Mouse (Mus musculus): Measurements from ENCODE around the gene Nkd2. TPM values are rescaled to one million over a fixed set of nuclear protein-coding genes. Genes with fewer than 3 reads are reported as not detected.

Gene Nkd2
- total RNA-seq, 2 experiments from 2014 or later: 6.7 to 8.6 TPM

DNA sequence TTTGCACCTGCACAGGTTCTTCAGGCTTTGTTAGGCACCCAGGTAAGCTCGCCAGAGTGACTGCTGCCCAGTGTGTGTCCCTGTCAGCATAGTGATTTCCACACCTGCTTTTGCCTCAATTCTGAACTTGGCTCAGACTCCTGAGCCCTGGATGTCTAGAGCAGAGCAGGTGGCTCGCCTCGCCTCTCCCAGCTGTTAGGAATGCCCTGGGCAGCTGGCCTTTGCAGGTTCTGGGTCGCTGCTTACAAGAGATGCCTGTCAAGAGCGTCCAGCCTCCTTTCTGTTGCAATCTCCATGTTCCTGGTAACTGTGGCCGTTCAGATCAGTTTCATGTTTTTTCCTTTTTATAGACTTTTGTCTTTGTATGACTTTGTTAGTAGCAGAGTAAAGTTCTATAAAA is 31.1 kb downstream of the Nkd2 start:
- no peak for DNase-seq

DNA sequence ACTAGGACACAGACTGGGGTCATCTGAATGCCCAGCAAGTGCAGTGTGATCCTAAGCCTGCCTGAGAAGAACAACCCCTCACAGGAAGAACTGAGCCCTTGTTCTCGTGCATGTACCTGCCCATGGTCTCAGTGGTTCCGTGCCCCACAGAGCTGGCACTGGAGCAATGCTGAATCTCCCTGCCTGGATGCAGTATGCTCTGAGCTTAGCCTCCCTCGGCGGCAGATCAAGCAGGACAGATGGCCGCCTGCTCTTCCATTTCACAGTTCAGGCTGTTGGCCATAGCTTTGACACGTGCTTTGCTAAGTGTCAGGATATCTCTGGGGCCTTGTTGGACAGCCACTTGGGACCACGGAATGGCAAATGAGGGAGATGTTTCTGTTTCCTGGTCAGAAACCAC is 33.2 kb downstream of the Nkd2 start:
- DNase-seq: no peak

DNA sequence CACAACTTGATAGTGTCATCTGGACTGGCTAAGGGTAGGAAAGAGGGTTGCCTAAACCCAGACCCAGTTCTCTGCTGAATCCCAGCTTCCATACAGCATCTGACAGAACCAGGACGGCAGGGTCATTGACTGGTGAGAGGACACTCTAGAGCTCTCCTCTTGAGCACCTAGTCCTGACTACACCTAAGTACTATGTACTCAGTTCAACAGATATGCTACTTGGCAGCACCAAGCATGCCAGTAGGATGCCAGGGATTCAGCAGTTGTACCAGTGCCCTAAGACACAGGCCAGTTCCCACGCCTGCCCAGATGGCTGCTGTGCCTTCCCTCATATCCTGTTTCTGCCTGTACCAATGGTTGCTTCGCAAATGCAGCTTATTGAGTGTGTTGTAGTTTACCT is 34.5 kb downstream of the Nkd2 start:
- DNase-seq: no peak

- no peak for DNase-seq
These were observed 42.5 kb downstream of the Nkd2 start for GRCm38 (mm10) chr13:73804914-73805313.

DNA sequence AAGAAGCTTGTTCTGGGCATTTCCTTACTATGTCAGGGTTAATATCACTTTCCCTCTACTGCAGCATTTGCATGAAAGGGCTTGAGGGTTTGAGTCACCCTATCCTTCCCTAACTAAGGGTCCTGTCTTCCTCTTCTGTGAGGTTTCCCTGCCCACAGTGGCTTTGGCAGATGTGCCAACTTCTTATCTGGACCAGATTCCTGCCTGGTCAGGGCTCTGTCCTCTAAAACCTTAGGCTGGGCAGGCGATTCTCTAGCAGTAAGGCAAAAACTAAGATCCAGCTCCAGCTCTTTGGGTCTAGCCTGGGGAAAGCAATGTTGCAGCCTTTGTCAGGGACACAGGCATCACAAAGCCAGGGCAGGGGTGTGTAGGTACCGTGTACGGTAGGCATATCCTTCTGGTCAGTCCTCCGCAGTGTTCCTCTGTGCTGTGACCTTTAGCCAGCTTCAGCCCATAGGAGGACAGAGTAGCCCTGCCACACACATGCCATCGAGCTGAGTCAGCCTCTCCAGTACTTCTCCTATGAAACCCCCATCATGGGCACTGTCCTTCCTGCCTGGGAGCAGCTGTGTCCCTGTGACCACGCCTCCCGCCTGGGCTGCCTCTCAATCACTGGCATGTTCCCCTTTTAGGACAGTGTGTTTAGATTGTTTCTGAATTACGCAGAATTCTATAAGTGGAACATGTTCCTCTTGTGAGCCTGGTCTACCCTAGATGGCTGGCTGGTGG is 43.8 kb downstream of the Nkd2 start:
- DNase-seq: peak in 1 of 2 experiments; percentile 22

DNA sequence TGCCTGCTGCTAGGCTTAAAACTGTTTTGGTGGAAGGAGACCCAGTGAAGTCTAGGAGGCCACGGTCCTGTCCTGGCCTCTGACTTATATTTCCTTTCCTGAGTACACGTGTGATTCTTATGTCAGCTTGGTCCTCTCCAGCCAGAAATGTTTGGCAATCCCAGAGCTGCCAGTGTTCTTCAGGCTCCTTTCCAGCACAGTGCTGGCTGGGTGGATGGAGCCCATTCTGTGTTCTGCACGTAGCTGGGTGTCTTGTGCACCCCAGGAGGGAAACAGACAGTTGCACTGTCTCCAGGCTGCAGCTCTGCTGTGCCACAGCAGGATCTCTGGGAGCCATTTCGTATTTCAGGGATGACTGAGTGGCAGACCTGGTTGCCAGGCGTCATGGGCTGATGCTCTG is 48.3 kb downstream of the Nkd2 start:
- no peak for DNase-seq

- no peak for DNase-seq
These were observed 54.3 kb downstream of the Nkd2 start for GRCm38 (mm10) chr13:73793171-73793570.

GRCm38 (mm10) chr13:73792176-73792575 is 55.3 kb downstream of the Nkd2 start:
- DNase-seq: no peak

DNA sequence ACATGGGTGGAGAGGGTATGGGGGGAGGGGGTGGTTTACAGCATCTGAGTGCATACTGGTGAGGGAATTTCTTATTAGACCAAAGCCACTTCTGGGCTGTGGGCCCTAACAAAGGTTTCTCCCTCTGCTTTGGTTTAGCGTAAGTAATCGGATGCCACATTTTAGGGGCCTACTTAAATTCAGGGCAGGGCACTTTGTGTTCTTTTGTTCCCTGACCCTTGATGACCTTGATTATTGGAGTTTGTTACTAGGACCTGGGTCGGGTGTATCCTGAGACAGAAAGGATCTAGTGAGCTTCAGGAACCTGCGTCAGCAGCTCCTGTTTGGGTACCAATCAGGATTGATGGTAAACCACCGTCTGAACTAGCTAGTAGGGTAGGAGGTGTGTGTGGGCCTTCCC is 64.9 kb downstream of the Nkd2 start:
- no peak for DNase-seq

- no peak for DNase-seq
These were observed 69.9 kb downstream of the Nkd2 start for GRCm38 (mm10) chr13:73777578-73777977.

GRCm38 (mm10) chr13:73775786-73776185 is 71.6 kb downstream of the Nkd2 start:
- DNase-seq: no peak

DNA sequence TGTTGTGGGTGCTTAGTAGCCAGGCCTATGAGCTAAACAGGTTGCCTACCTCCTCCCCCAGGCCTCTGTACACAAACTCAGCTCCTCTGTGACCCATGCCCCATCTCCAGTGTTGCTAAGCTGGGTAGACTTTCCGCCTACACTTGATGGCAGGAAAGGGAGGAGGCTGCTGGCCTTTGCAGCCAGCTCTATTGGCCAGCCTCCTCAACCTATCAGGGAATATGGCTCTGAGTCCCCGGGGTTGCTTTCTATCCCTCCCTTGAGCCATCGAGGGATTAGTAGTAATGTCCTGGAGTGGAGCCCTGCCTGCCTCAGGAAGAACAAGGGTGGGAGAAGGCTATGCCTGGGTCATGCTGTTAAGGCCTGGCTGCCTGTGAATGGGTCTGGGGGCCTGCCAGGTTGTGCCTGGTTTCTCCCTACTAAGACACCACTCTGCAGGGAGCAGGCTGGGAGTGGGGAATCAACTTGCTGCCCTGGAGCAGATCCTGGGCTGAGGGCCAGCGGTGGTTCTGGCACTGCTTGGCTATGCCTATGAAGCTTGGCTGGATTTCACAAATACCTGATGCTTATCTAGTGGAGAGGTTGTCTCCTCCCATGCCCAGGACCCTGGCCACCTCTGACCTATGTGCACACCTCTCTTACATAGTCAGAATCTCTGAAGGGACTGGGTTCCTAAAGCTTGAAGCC is 73.8 kb downstream of the Nkd2 start:
- no peak for DNase-seq

DNA sequence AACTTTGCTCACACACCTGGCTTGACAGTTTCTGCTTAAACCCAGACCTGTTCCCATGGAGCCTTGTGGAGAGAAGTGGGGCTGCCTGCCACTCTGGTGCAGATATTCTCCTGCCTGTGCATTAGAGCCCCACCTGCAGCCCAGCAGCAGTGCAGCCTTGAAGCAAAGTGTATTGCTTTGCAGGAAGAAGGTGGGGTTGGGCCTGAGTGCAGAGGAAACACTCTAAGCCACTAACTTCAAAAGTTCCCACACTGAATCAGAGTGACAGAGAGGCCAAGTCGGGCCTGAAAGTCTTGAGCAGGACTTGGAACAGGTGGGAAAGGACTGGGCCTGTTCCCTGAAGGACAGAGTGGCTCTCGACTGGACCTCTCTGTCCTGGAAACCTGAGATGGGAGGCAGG is 74.8 kb downstream of the Nkd2 start:
- no peak for DNase-seq

DNA sequence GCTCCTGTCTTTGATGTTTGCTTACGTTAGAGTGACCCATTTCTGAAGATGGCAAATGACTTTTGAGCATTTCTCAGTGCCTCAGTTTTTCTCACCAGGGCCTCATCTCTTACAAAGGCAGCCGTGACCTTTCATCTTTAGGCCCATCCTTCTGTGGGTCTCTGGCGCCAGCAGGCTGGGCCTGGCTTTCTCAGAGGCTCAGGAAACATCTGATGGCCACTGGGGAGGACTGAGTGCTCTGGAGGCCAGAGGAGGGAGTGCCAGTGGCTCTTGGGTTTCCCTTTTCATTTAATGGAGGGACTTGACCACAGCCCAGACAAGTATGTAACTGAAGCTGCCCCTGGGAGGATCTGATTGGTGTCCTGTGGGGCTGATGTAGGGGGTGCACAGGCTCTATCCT is 76.3 kb downstream of the Nkd2 start:
- no peak for DNase-seq

GRCm38 (mm10) chr13:73769916-73770682 is 77.3 kb downstream of the Nkd2 start:
- DNase-seq: no peak

Other genes starting within 250 kb of the Nkd2 start
- 100 to 1,000 TPM; 124 to 131 TPM for gene Clptm1l, start 243.6 kb downstream of the Nkd2 start, total RNA-seq (2021)
- gene Tert, start 220.7 kb downstream of the Nkd2 start, total RNA-seq (2021): 1 to 10 TPM; 3.9 to 4.7 TPM
- not detected for gene Slc6a18, start 169.6 kb downstream of the Nkd2 start, total RNA-seq (2021)
- not detected for gene Slc6a19, start 142.8 kb downstream of the Nkd2 start, total RNA-seq (2021)
- gene Slc12a7, start 114.5 kb downstream of the Nkd2 start, total RNA-seq (2021): 1 to 10 TPM; 4.4 to 5.3 TPM
- under 1 TPM; 0.88 to 0.95 TPM for gene Trip13, start 90.2 kb upstream of the Nkd2 start, total RNA-seq (2021)
- gene Brd9, start 90.2 kb upstream of the Nkd2 start, total RNA-seq (2021): 100 to 1,000 TPM; 103 to 118 TPM
- gene Zdhhc11, start 116.2 kb upstream of the Nkd2 start, total RNA-seq (2021): not detected
- 100 to 1,000 TPM; 270 to 272 TPM for gene Tppp, start 161.8 kb upstream of the Nkd2 start, total RNA-seq (2021)
- 1 to 10 TPM; 1.3 to 1.8 TPM for gene Cep72, start 214.7 kb upstream of the Nkd2 start, total RNA-seq (2021)

Data from layer of hippocampus, postnatal 36 days (tissue).